Mouse (Mus musculus): Measurements from ENCODE around the gene Rilp.

Gene Rilp

GRCm38 (mm10) chr11:75487496-75487895, 22.4 kb upstream of the Rilp start:
- no peak for DNase-seq (ENCODE audit: extremely low spot score, low read depth, low spot score)

- no peak for DNase-seq (ENCODE audit: extremely low spot score, low read depth, low spot score)
Observed at GRCm38 (mm10) chr11:75494296-75495049, 15.4 kb upstream of the Rilp start.

GRCm38 (mm10) chr11:75498126-75498525, 11.8 kb upstream of the Rilp start:
- no peak for DNase-seq (ENCODE audit: extremely low spot score, low read depth, low spot score)

GRCm38 (mm10) chr11:75508162-75508561, 1.7 kb upstream of the Rilp start:
- no peak for DNase-seq (ENCODE audit: extremely low spot score, low read depth, low spot score)

- DNase-seq (ENCODE audit: extremely low spot score, low read depth, low spot score): no peak
Observed at GRCm38 (mm10) chr11:75508904-75509303, 990 bp upstream of the Rilp start.

- peak; percentile 73 for DNase-seq (ENCODE audit: extremely low spot score, low read depth, low spot score)
Observed at GRCm38 (mm10) chr11:75510627-75510993, 716 bp downstream of the Rilp start.

GRCm38 (mm10) chr11:75511213-75511612, 1.3 kb downstream of the Rilp start:
- DNase-seq (ENCODE audit: extremely low spot score, low read depth, low spot score): no peak

GRCm38 (mm10) chr11:75512301-75513018, 2.6 kb downstream of the Rilp start:
- no peak for DNase-seq (ENCODE audit: extremely low spot score, low read depth, low spot score)

- no peak for DNase-seq (ENCODE audit: extremely low spot score, low read depth, low spot score)
Observed at GRCm38 (mm10) chr11:75513336-75513735, 3.4 kb downstream of the Rilp start, which contains the start of gene Scarf1. Gene Scarf1 (plus strand): TSS chr11:75513540.

- DNase-seq (ENCODE audit: extremely low spot score, low read depth, low spot score): no peak
Observed at GRCm38 (mm10) chr11:75515186-75515585, 5.3 kb downstream of the Rilp start.

- DNase-seq (ENCODE audit: extremely low spot score, low read depth, low spot score): no peak
Observed at GRCm38 (mm10) chr11:75519834-75520633, 10.1 kb downstream of the Rilp start.

- no peak for DNase-seq (ENCODE audit: extremely low spot score, low read depth, low spot score)
Observed at GRCm38 (mm10) chr11:75521609-75522008, 11.7 kb downstream of the Rilp start.

GRCm38 (mm10) chr11:75522793-75523192, 12.9 kb downstream of the Rilp start:
- DNase-seq (ENCODE audit: extremely low spot score, low read depth, low spot score): no peak

- DNase-seq (ENCODE audit: extremely low spot score, low read depth, low spot score): no peak
Observed at GRCm38 (mm10) chr11:75525531-75526125, 15.7 kb downstream of the Rilp start.

GRCm38 (mm10) chr11:75526943-75527342, 17.0 kb downstream of the Rilp start:
- no peak for DNase-seq (ENCODE audit: extremely low spot score, low read depth, low spot score)

GRCm38 (mm10) chr11:75529771-75530170, 19.9 kb downstream of the Rilp start:
- no peak for DNase-seq (ENCODE audit: extremely low spot score, low read depth, low spot score)

GRCm38 (mm10) chr11:75530325-75530724, 20.4 kb downstream of the Rilp start:
- peak; percentile 58 for DNase-seq (ENCODE audit: extremely low spot score, low read depth, low spot score)

- DNase-seq (ENCODE audit: extremely low spot score, low read depth, low spot score): no peak
Observed at GRCm38 (mm10) chr11:75530845-75531373, 21.0 kb downstream of the Rilp start.

- peak; percentile 79 for DNase-seq (ENCODE audit: extremely low spot score, low read depth, low spot score)
Observed at GRCm38 (mm10) chr11:75531469-75532242, 21.8 kb downstream of the Rilp start, which contains the start of gene Slc43a2. Gene Slc43a2 (plus strand): TSS chr11:75531694.
